Mouse (Mus musculus) hindbrain, embryonic 10.5 days (tissue): ENCODE measurements around the gene Cntn2. TPM values are rescaled to one million over a fixed set of nuclear protein-coding genes. Genes with fewer than 3 reads are reported as not detected.

ENCODE experiments used
- DNase-seq: peaks from one replicate; pipeline ENCODE4 v3.0.0-alpha.2; 2017; ENCODE audit warnings: low spot score
- H3K27ac ChIP-seq: fragments of 300-500 bp; sonication (generic); 2 replicates; pipeline ENCODE4 v1.5.1; 2016; ENCODE audit warnings: mild to moderate bottlenecking, moderate library complexity
- H3K27me3 ChIP-seq: fragments of 300-500 bp; sonication (generic); 2 replicates; pipeline ENCODE4 v1.6.1; 2016; ENCODE audit warnings: mild to moderate bottlenecking; ENCODE audit not compliant: poor library complexity, insufficient read depth, severe bottlenecking
- H3K36me3 ChIP-seq: fragments of 300-500 bp; sonication (generic); 2 replicates; pipeline ENCODE4 v1.6.1; 2016; ENCODE audit warnings: mild to moderate bottlenecking, moderate library complexity
- H3K4me1 ChIP-seq: fragments of 300-500 bp; sonication (generic); replicated peaks from 2 replicates; pipeline ENCODE4 v1.6.1; 2016; ENCODE audit warnings: mild to moderate bottlenecking
- H3K4me3 ChIP-seq: fragments of 300-500 bp; sonication (generic); 2 replicates; pipeline ENCODE4 v1.5.1; 2016; ENCODE audit warnings: mild to moderate bottlenecking, moderate library complexity
- H3K9me3 ChIP-seq: fragments of 300-500 bp; sonication (generic); 2 replicates; pipeline ENCODE4 v1.6.1; 2016; ENCODE audit warnings: mild to moderate bottlenecking, moderate library complexity
- WGBS: fragments of 180-500 bp; shearing (Covaris S2); methylation state at CpG from one replicate; pipeline ENCODE4 v1.1.7; 2016; 5-methylcytosine and 5-hydroxymethylcytosine counted together
- polyA plus RNA-seq: library from polyadenylated mRNA; unstranded; fragments of >200 nt; fragmentation: Nextera tagmentation; extraction: Ambion mirVana; gene quantifications from 2 replicates; pipeline ENCODE4 v1.2.1, GENCODE M21; 2016

Gene Cntn2
- polyA plus RNA-seq, result 41.2 and 87.6 TPM in 2 replicates

GRCm38 (mm10) chr1:132542762-132543306, at the start of gene Cntn2:
TSS of gene Cntn2 (minus strand) at chr1:132543256.
- Histone ChIP-seq H3K27me3 (peaks cover 82% of the 10 kb centered on the region), H3K9me3 (no peaks in the 10 kb centered on the region), H3K27ac (peak within 1 kb of the TSS; percentile 81), H3K4me3 (peak within 1 kb of the TSS; percentile 56), H3K36me3 (no peaks in the 10 kb centered on the region), H3K4me1 (peaks cover 43% of the 10 kb centered on the region)
- under 1% methylated on average over 30 of the region's 30 CpGs for WGBS
- DNase-seq, result peak; percentile 62

DNA sequence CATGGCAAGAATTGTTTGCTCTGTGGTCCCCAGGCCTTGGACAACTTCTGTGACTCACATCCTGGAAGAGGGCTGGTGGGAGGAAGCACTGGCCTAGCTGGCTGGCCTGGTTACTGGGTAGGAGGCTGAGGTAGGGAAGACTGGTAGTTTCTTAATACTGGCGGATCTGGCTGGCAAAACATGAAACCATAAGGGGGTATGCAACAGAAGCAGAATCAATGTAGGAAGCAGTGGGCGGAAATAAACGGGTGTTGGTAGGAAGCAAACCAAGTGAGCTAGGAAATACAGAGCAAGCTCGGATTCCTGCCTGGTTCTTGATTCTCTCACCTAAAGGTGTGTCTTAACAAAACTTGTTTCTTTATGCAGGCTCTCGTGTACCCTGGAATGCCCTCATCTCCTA, 49.1 kb upstream of the Cntn2 start:
- peaks cover 5% of the 10 kb centered on the region; the same call in 1 of the 2 replicates for H3K36me3 ChIP-seq
- no peak overlapping the region for H3K27ac ChIP-seq
- peaks cover 33% of the 10 kb centered on the region for H3K4me1 ChIP-seq
- no peaks in the 10 kb centered on the region for H3K9me3 ChIP-seq
- no peak for DNase-seq
- 90% methylated on average over 5 of the region's 5 CpGs for WGBS
- H3K27me3 ChIP-seq, result peaks cover 14% of the 10 kb centered on the region
- no peak overlapping the region for H3K4me3 ChIP-seq

- 88% methylated on average over 11 of the region's 11 CpGs for WGBS
- no peak overlapping the region for H3K4me3 ChIP-seq
- H3K36me3 ChIP-seq, result 0 out of 2 replicates have a peak, but pooled peaks cover under 1% of the 10 kb centered on the region
Observed at GRCm38 (mm10) chr1:132591399-132591930, 48.4 kb upstream of the Cntn2 start.

GRCm38 (mm10) chr1:132586679-132587201, 43.7 kb upstream of the Cntn2 start:
- H3K27ac ChIP-seq, result no peak overlapping the region
- no peak overlapping the region for H3K4me3 ChIP-seq
- no peaks in the 10 kb centered on the region for H3K36me3 ChIP-seq
- DNase-seq, result no peak
- H3K27me3 ChIP-seq, result no peaks in the 10 kb centered on the region
- H3K4me1 ChIP-seq, result peaks cover 57% of the 10 kb centered on the region
- no peaks in the 10 kb centered on the region for H3K9me3 ChIP-seq
- WGBS, result 53% methylated on average over 15 of the region's 15 CpGs

More at GRCm38 (mm10) chr1:132591399-132591930, 48.4 kb upstream of the Cntn2 start:
- Histone ChIP-seq H3K4me1 (peaks cover 38% of the 10 kb centered on the region), H3K9me3 (no peaks in the 10 kb centered on the region), H3K27me3 (peaks cover 7% of the 10 kb centered on the region), H3K27ac (no peak overlapping the region)
- no peak for DNase-seq

GRCm38 (mm10) chr1:132585376-132585775, 42.3 kb upstream of the Cntn2 start:
- DNase-seq, result no peak
- Histone ChIP-seq H3K4me3 (no peak overlapping the region), H3K36me3 (no peaks in the 10 kb centered on the region), H3K27ac (peak overlapping the region; percentile 23; the same call in 1 of the 2 replicates), H3K27me3 (no peaks in the 10 kb centered on the region), H3K4me1 (peaks cover 71% of the 10 kb centered on the region), H3K9me3 (no peaks in the 10 kb centered on the region)
- WGBS, result 60% methylated on average over 4 of the region's 4 CpGs

DNA sequence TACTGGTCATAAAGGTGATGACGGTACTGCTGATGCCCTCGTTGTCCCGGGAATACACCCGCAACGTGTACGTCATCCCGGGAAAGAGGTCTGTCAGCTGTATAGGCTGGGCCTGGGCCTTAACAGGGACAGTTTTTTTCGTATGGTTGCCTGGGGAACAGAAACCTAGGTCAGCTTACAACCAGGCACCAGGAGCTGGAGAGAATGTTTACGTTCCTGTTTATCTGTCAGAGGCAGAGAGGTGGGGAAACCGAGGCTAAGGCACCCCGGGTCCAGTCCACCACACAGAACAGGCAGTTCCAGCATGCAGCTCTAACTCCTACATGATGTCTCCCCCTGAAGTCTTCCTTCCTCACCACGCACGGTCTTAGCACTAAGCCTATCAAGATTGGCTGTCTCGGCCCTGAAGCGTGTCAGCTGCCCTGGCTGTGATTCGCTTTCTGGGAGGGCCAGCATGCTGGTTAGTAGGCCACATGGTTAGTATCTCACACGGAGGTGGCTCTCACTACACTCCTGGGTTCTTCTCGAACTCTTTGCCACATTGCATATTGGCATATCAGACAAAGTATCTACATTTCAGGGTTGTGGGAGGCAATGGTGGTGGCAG, 40.0 kb upstream of the Cntn2 start:
- Histone ChIP-seq H3K27me3 (no peaks in the 10 kb centered on the region), H3K36me3 (no peaks in the 10 kb centered on the region), H3K4me1 (peaks cover 91% of the 10 kb centered on the region), H3K27ac (peak overlapping the region; percentile 82), H3K9me3 (no peaks in the 10 kb centered on the region), H3K4me3 (no peak overlapping the region)
- no peak for DNase-seq
- 84% methylated on average over 18 of the region's 18 CpGs for WGBS

GRCm38 (mm10) chr1:132581845-132582839, 39.1 kb upstream of the Cntn2 start:
- Histone ChIP-seq H3K4me1 (peaks cover 87% of the 10 kb centered on the region), H3K27ac (peak overlapping the region; percentile 82), H3K27me3 (no peaks in the 10 kb centered on the region), H3K36me3 (no peaks in the 10 kb centered on the region), H3K9me3 (no peaks in the 10 kb centered on the region), H3K4me3 (no peak overlapping the region)
- 46% methylated on average over 14 of the region's 14 CpGs for WGBS
- DNase-seq, result no peak

DNA sequence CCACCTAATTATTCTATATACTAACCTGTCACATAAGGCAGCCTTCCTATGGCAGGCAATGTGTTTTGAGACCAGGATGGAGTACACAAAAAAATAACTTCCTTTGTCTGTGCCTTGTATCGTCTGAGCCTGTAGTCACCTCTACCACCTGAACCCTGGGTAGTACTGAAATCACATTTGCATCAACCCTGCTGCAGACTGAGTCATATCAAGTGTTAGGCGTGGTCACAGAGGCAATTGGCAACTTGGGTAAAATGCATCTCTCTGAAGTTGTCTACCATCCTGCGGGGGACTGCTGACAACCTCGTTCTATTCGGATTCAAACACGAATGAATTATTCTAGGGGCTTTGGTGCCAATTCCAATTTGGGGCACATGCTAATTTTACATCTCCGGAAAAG, 37.0 kb upstream of the Cntn2 start:
- Histone ChIP-seq H3K36me3 (no peaks in the 10 kb centered on the region), H3K9me3 (no peaks in the 10 kb centered on the region), H3K4me3 (no peak overlapping the region), H3K4me1 (peaks cover 67% of the 10 kb centered on the region), H3K27ac (0 out of 2 replicates have a peak overlapping the region, but pooled peaks have one; percentile 35), H3K27me3 (no peaks in the 10 kb centered on the region)
- no peak for DNase-seq
- 93% methylated on average over 7 of the region's 7 CpGs for WGBS

- DNase-seq, result no peak
- 93% methylated on average over 8 of the region's 8 CpGs for WGBS
- H3K36me3 ChIP-seq, result 0 out of 2 replicates have a peak, but pooled peaks cover 3% of the 10 kb centered on the region
- H3K9me3 ChIP-seq, result no peaks in the 10 kb centered on the region
- no peak overlapping the region for H3K27ac ChIP-seq
- no peaks in the 10 kb centered on the region for H3K27me3 ChIP-seq
- no peak overlapping the region for H3K4me3 ChIP-seq
- H3K4me1 ChIP-seq, result peaks cover 46% of the 10 kb centered on the region
Observed at GRCm38 (mm10) chr1:132576845-132577244, 33.8 kb upstream of the Cntn2 start.

- Histone ChIP-seq H3K36me3 (0 out of 2 replicates have a peak, but pooled peaks cover 3% of the 10 kb centered on the region), H3K4me1 (peaks cover 32% of the 10 kb centered on the region), H3K27me3 (no peaks in the 10 kb centered on the region; the same call in 1 of the 2 replicates), H3K27ac (peak overlapping the region; percentile 46; the same call in 1 of the 2 replicates), H3K9me3 (no peaks in the 10 kb centered on the region), H3K4me3 (no peak overlapping the region)
- DNase-seq, result no peak
- 89% methylated on average over 7 of the region's 7 CpGs for WGBS
Observed at GRCm38 (mm10) chr1:132572851-132573250, 29.8 kb upstream of the Cntn2 start.

GRCm38 (mm10) chr1:132571613-132572012, 28.6 kb upstream of the Cntn2 start:
- no peak for DNase-seq
- H3K4me1 ChIP-seq, result peaks cover 41% of the 10 kb centered on the region
- H3K36me3 ChIP-seq, result 0 out of 2 replicates have a peak, but pooled peaks cover 3% of the 10 kb centered on the region
- H3K27ac ChIP-seq, result 0 out of 2 replicates have a peak overlapping the region, but pooled peaks have one; percentile 70
- 98% methylated on average over 1 of the region's 1 CpGs for WGBS
- H3K27me3 ChIP-seq, result no peaks in the 10 kb centered on the region; the same call in 1 of the 2 replicates
- H3K9me3 ChIP-seq, result no peaks in the 10 kb centered on the region
- no peak overlapping the region for H3K4me3 ChIP-seq

DNA sequence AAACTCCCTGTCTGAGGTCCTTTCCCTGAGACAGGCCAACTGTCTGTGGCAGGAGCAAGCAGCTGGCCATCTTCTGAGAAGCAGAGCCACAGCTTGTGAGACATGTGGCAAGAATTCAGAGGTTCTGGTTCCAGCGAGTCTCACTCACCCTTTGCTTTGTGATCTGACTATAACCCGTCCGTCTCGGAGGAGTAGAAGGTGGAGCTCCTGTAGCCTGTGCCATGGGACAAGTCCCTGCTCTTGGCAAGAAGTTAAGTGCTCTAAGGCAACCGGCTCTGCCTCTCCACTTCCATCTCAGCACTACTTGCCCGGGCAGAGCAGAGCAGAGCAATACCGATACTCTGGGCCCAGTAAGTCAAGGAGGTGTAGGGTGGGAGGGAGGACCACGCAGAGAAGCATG, 27.9 kb upstream of the Cntn2 start:
- Histone ChIP-seq H3K36me3 (0 out of 2 replicates have a peak, but pooled peaks cover 3% of the 10 kb centered on the region), H3K4me3 (no peak overlapping the region), H3K27ac (peak overlapping the region; percentile 70), H3K4me1 (peaks cover 41% of the 10 kb centered on the region), H3K9me3 (no peaks in the 10 kb centered on the region), H3K27me3 (no peaks in the 10 kb centered on the region; the same call in 1 of the 2 replicates)
- WGBS, result 88% methylated on average over 8 of the region's 8 CpGs
- no peak for DNase-seq
